Mouse (Mus musculus): Measurements from ENCODE around the gene Cntrl. TPM values are rescaled to one million over a fixed set of nuclear protein-coding genes. Genes with fewer than 3 reads are reported as not detected.

Cntrl gene
- polyA plus RNA-seq, 1 experiment, result 2.6 TPM

DNA sequence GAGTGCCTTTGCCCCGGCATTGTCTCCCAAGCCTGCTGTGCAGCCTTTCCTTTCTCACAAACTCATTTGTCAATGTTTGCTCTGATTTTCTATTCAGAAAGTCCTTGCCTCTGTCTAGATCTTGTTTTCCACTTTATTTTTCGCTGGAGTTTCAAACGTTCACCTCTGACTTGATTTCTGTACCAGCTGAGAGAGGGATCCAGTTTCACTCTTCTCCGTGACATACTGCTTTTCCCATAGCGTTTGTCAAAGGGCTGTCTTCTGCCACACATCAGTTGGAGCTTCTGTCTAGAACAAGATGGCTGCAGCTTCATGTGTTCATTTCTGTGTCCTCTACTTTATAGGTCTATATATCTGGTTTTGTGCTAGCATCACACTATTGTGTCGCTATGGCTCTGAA is 30.1 kb upstream of the Cntrl start:
- Histone ChIP-seq H3K36me3 (ENCODE audit: control insufficient read depth, insufficient read depth) (no peaks in the 10 kb centered on the region), H3K4me2 (ENCODE audit: low read depth) (no peak overlapping the region)
- TF ChIP-seq E2F4 (IDR thresholded peaks at IDR 0.05; ENCODE audit: insufficient read depth) (no peak), REST (IDR thresholded peaks at IDR 0.05; ENCODE audit: insufficient read depth, insufficient read length) (no peak), TCF3 (IDR thresholded peaks at IDR 0.05; ENCODE audit: insufficient read length, low read depth) (no peak), SRF (IDR thresholded peaks at IDR 0.05; ENCODE audit: control insufficient read depth, insufficient read length, low read depth) (no peak), MYOG (IDR thresholded peaks at IDR 0.05; ENCODE audit: control insufficient read depth in 1 of 3, insufficient read depth in 1 of 3, insufficient read length in 2 of 3, low read depth in 2 of 3) (no peak), TCF12 (IDR thresholded peaks at IDR 0.05; ENCODE audit: insufficient read depth, poor library complexity, severe bottlenecking) (no peak), CEBPB (IDR thresholded peaks at IDR 0.05; ENCODE audit: insufficient read depth, poor library complexity, severe bottlenecking) (no peak), MAX (IDR thresholded peaks at IDR 0.05; ENCODE audit: low read depth) (no peak), POLR2AphosphoS2 (IDR thresholded peaks at IDR 0.05; ENCODE audit: insufficient read length, low read depth) (no peak), USF1 (IDR thresholded peaks at IDR 0.05; ENCODE audit: low read depth) (no peak), POLR2A (IDR thresholded peaks at IDR 0.05; ENCODE audit: insufficient read length, low read depth) (no peak), MYOD1 (IDR thresholded peaks at IDR 0.05; ENCODE audit: control insufficient read depth in 1 of 3, insufficient read length in 2 of 3, low read depth in 2 of 3) (no peak)

DNA sequence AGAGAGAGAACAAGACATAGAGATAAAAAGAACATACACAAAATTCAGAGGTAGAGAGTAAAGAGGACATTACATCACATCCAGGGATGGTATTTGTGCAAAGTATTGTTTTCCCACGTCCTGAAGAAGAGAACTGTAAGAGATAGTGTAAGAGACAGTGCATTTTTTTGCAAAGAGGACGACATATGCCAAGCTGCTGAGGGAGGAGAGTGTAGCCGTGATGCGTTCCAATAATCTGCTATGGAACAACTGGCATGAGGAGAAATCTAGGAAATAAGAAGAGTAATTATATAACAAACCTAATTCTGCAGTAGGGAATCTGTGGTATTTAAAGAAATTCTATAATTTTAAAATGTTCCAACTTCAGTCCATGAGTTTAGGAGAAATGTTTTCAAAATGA is 21.9 kb upstream of the Cntrl start:
- Histone ChIP-seq H3K27me3 (ENCODE audit: control insufficient read depth, insufficient read depth, insufficient read length) (peaks cover 22% of the 10 kb centered on the region), H3ac (ENCODE audit: control insufficient read depth, insufficient read length) (no peak overlapping the region), H3K4me3 (no peak overlapping the region), H3K4me2 (ENCODE audit: low read depth) (no peak overlapping the region), H3K36me3 (ENCODE audit: control insufficient read depth, insufficient read depth) (no peaks in the 10 kb centered on the region), H3K79me2 (ENCODE audit: control insufficient read depth, insufficient read depth) (no peaks in the 10 kb centered on the region)
- TF ChIP-seq USF1 (IDR thresholded peaks at IDR 0.05; ENCODE audit: low read depth) (no peak), SRF (IDR thresholded peaks at IDR 0.05; ENCODE audit: control insufficient read depth, insufficient read length, low read depth) (no peak)

More for the DNA sequence above, 30.1 kb upstream of the Cntrl start:
- no peak overlapping the region for H3ac ChIP-seq (ENCODE audit: control insufficient read depth, insufficient read length)
- peaks cover 4% of the 10 kb centered on the region for H3K27me3 ChIP-seq (ENCODE audit: control insufficient read depth, insufficient read depth, insufficient read length)
- H3K79me2 ChIP-seq (ENCODE audit: control insufficient read depth, insufficient read depth), result no peaks in the 10 kb centered on the region
- no peak overlapping the region for H3K4me3 ChIP-seq

DNA sequence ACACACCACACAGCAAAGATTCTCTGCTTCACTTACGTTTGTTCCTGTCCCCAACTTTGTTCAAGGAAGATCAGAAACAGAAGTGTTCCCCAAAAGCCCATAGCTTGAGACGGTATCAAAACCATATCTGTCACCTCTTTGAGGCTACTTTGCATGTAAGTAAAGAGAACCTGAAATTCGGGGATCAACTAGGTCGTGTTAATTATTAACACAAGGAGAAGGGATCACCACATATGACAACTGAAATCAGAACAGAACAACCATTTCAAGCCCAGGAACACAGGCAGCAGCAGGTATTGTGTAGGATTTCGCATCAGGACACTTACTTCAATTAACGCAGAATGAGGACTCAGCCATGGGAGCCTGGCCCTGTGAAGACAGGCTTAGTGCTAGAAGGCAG is 8.8 kb upstream of the Cntrl start:
- Histone ChIP-seq H3K4me3 (no peak overlapping the region), H3K4me2 (ENCODE audit: low read depth) (no peak overlapping the region), H3K27me3 (ENCODE audit: control insufficient read depth, insufficient read depth, insufficient read length) (peaks cover 14% of the 10 kb centered on the region), H3ac (ENCODE audit: control insufficient read depth, insufficient read length) (no peak overlapping the region), H3K79me2 (ENCODE audit: control insufficient read depth, insufficient read depth) (no peaks in the 10 kb centered on the region), H3K36me3 (ENCODE audit: control insufficient read depth, insufficient read depth) (no peaks in the 10 kb centered on the region)
- TF ChIP-seq MAX (IDR thresholded peaks at IDR 0.05; ENCODE audit: low read depth), result no peak
- no peak for TF ChIP-seq POLR2AphosphoS2 (IDR thresholded peaks at IDR 0.05; ENCODE audit: insufficient read length, low read depth)
- TF ChIP-seq MYOG (IDR thresholded peaks at IDR 0.05; ENCODE audit: control insufficient read depth in 1 of 3, insufficient read depth in 1 of 3, insufficient read length in 2 of 3, low read depth in 2 of 3), result no peak
- no peak for TF ChIP-seq REST (IDR thresholded peaks at IDR 0.05; ENCODE audit: insufficient read depth, insufficient read length)
- no peak for TF ChIP-seq MYOD1 (IDR thresholded peaks at IDR 0.05; ENCODE audit: control insufficient read depth in 1 of 3, insufficient read length in 2 of 3, low read depth in 2 of 3)

DNA sequence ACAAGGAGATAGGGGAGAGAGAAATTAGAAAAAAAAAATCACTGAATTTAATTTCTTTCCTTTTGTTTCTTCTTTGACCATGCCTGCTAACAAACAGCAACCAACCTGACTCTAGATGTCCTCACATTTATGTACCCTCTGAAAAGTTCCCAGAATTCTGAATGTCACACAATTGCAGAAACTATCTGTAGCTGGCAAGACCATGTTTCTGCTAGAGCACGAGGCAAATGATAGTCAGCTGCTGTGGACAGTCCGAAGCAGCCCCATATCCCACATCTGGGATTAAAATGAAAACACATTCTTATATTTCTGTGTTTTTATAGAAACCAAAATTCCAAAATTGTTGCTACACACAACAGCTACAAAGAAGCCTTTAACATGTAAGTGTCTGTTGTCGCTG is 7.8 kb upstream of the Cntrl start, which contains the start of gene AI182371:
Gene AI182371, minus strand, starts transcription at position 101 of the 400 bp plus-strand sequence.
- Histone ChIP-seq H3K4me2 (ENCODE audit: low read depth) (no peak within 1 kb of the TSS), H3K27me3 (ENCODE audit: control insufficient read depth, insufficient read depth, insufficient read length) (peaks cover 14% of the 10 kb centered on the region), H3ac (ENCODE audit: control insufficient read depth, insufficient read length) (no peak within 1 kb of the TSS), H3K4me3 (no peak within 1 kb of the TSS), H3K79me2 (ENCODE audit: control insufficient read depth, insufficient read depth) (no peaks in the 10 kb centered on the region), H3K36me3 (ENCODE audit: control insufficient read depth, insufficient read depth) (no peaks in the 10 kb centered on the region)
- TF ChIP-seq MAX (IDR thresholded peaks at IDR 0.05; ENCODE audit: low read depth) (no peak), REST (IDR thresholded peaks at IDR 0.05; ENCODE audit: insufficient read depth, insufficient read length) (no peak), MYOD1 (IDR thresholded peaks at IDR 0.05; ENCODE audit: control insufficient read depth in 1 of 3, insufficient read length in 2 of 3, low read depth in 2 of 3) (no peak), TCF12 (IDR thresholded peaks at IDR 0.05; ENCODE audit: insufficient read depth, poor library complexity, severe bottlenecking) (no peak), SRF (IDR thresholded peaks at IDR 0.05; ENCODE audit: control insufficient read depth, insufficient read length, low read depth) (no peak), USF1 (IDR thresholded peaks at IDR 0.05; ENCODE audit: low read depth) (no peak), TCF3 (IDR thresholded peaks at IDR 0.05; ENCODE audit: insufficient read length, low read depth) (no peak), CEBPB (IDR thresholded peaks at IDR 0.05; ENCODE audit: insufficient read depth, poor library complexity, severe bottlenecking) (no peak), E2F4 (IDR thresholded peaks at IDR 0.05; ENCODE audit: insufficient read depth) (no peak), MYOG (IDR thresholded peaks at IDR 0.05; ENCODE audit: control insufficient read depth in 1 of 3, insufficient read depth in 1 of 3, insufficient read length in 2 of 3, low read depth in 2 of 3) (no peak), POLR2A (IDR thresholded peaks at IDR 0.05; ENCODE audit: insufficient read length, low read depth) (no peak), POLR2AphosphoS2 (IDR thresholded peaks at IDR 0.05; ENCODE audit: insufficient read length, low read depth) (no peak)

DNA sequence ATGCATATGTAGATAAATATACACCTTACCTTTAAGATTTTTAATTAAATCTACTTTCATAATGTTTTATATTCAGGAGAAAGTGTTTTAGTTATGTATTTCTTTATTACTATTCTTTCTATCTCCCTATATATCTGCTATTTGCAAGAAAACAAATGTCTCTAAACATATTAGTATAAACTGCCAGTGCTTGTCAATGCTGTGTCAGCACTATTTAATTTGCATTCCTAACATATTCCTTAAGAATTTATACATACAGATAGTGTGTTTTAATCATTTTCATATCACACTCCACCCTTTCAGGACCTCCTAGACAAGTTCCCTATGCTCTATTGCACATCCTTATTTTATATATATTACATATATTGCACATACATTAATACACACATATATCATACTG is 6.5 kb upstream of the Cntrl start:
- H3K79me2 ChIP-seq (ENCODE audit: control insufficient read depth, insufficient read depth), result no peaks in the 10 kb centered on the region
- no peaks in the 10 kb centered on the region for H3K36me3 ChIP-seq (ENCODE audit: control insufficient read depth, insufficient read depth)
- peaks cover 14% of the 10 kb centered on the region for H3K27me3 ChIP-seq (ENCODE audit: control insufficient read depth, insufficient read depth, insufficient read length)
- H3ac ChIP-seq (ENCODE audit: control insufficient read depth, insufficient read length), result no peak overlapping the region
- no peak overlapping the region for H3K4me3 ChIP-seq
- H3K4me2 ChIP-seq (ENCODE audit: low read depth), result no peak overlapping the region
- TF ChIP-seq MYOD1 (IDR thresholded peaks at IDR 0.05; ENCODE audit: control insufficient read depth in 1 of 3, insufficient read length in 2 of 3, low read depth in 2 of 3), result no peak
- no peak for TF ChIP-seq TCF12 (IDR thresholded peaks at IDR 0.05; ENCODE audit: insufficient read depth, poor library complexity, severe bottlenecking)
- no peak for TF ChIP-seq MAX (IDR thresholded peaks at IDR 0.05; ENCODE audit: low read depth)
- TF ChIP-seq REST (IDR thresholded peaks at IDR 0.05; ENCODE audit: insufficient read depth, insufficient read length), result no peak
- no peak for TF ChIP-seq TCF3 (IDR thresholded peaks at IDR 0.05; ENCODE audit: insufficient read length, low read depth)
- TF ChIP-seq CEBPB (IDR thresholded peaks at IDR 0.05; ENCODE audit: insufficient read depth, poor library complexity, severe bottlenecking), result no peak
- no peak for TF ChIP-seq MYOG (IDR thresholded peaks at IDR 0.05; ENCODE audit: control insufficient read depth in 1 of 3, insufficient read depth in 1 of 3, insufficient read length in 2 of 3, low read depth in 2 of 3)
- TF ChIP-seq POLR2AphosphoS2 (IDR thresholded peaks at IDR 0.05; ENCODE audit: insufficient read length, low read depth), result no peak
- no peak for TF ChIP-seq POLR2A (IDR thresholded peaks at IDR 0.05; ENCODE audit: insufficient read length, low read depth)
- TF ChIP-seq E2F4 (IDR thresholded peaks at IDR 0.05; ENCODE audit: insufficient read depth), result no peak
